Mouse (Mus musculus) sigmoid colon, adult 10 weeks (tissue): ENCODE measurements around the gene Pgm3. TPM values are rescaled to one million over a fixed set of nuclear protein-coding genes. Genes with fewer than 3 reads are reported as not detected.

Experiments
- polyA plus RNA-seq: library from polyadenylated mRNA; stranded (reverse); fragments of 350-450 nt; fragmentation: Illumina TruSeq; extraction: RNeasy Lipid Tissue Mini Kit (QIAGEN cat#74804); gene quantifications from one replicate; pipeline ENCODE4 v1.2.3, GENCODE M21; 2014; ENCODE audit warnings: low read depth, low replicate concordance

Pgm3 gene
- 47.9 TPM for polyA plus RNA-seq

GRCm38 (mm10) chr9:86571540-86572135 lies at the start of gene Pgm3, which contains the start of gene Rwdd2a:
Gene Pgm3, minus strand, starts transcription at chr9:86571842.
Gene Rwdd2a, plus strand, starts transcription at chr9:86571991.

Other genes starting within 250 kb of the Pgm3 start
- gene Ube2cbp, start 106.9 kb downstream of the Pgm3 start, polyA plus RNA-seq = 2.1 TPM
- 41.5 TPM for gene Dop1a, start 104.7 kb downstream of the Pgm3 start, polyA plus RNA-seq
- 2.3 TPM for gene Rwdd2a, start 149 bp upstream of the Pgm3 start, polyA plus RNA-seq
- gene Me1, start 124.1 kb upstream of the Pgm3 start, polyA plus RNA-seq = 31.8 TPM
- gene Prss35, start 171.8 kb upstream of the Pgm3 start, polyA plus RNA-seq = not detected